Mouse (Mus musculus) liver, postnatal 0 days (tissue): ENCODE measurements at regions not wholly inside any gene's neighbourhood (a gene's known extent, or its start where the extent isn't known, plus 50 kb on each side); places are given as distances from the start of the nearest gene placed in this dataset.
"Not testable (repeated sequence)": the region's sequence is repeated elsewhere in the genome, so short reads cannot be mapped to it uniquely, and the experiment has no call there.

ENCODE experiments used
- ATAC-seq: fragments of 200-750 bp; cut with Nextera tagmentation; 2 replicates; pipeline ENCODE4 v1.8.0; 2017; ENCODE audit warnings: mild to moderate bottlenecking, moderate library complexity
- DNase-seq: peaks from one replicate; pipeline ENCODE4 v3.0.0-alpha.2; 2016
- H3K27ac ChIP-seq: fragments of 300-500 bp; sonication (generic); 2 replicates; pipeline ENCODE4 v1.5.1; 2014; ENCODE audit warnings: antibody characterized with exemption, moderate library complexity, mild to moderate bottlenecking, low read depth
- H3K27me3 ChIP-seq: fragments of 300-500 bp; sonication (generic); 2 replicates; pipeline ENCODE4 v1.6.1; 2014; ENCODE audit warnings: low read length, control low read depth, mixed read lengths; ENCODE audit not compliant: insufficient read depth
- H3K36me3 ChIP-seq: fragments of 300-500 bp; sonication (generic); replicated peaks from 2 replicates; pipeline ENCODE4 v1.6.1; 2014; ENCODE audit warnings: mild to moderate bottlenecking, control low read depth, low read length, moderate library complexity, mixed read lengths; ENCODE audit not compliant: insufficient read depth
- H3K4me1 ChIP-seq: fragments of 300-500 bp; sonication (generic); 2 replicates; pipeline ENCODE4 v1.6.1; 2014; ENCODE audit warnings: antibody characterized with exemption, mild to moderate bottlenecking, control low read depth; ENCODE audit not compliant: insufficient read depth
- H3K4me2 ChIP-seq: fragments of 300-500 bp; sonication (generic); 2 replicates; pipeline ENCODE4 v1.6.1; 2014; ENCODE audit warnings: low read depth, mild to moderate bottlenecking, low read length, moderate library complexity, mixed read lengths
- H3K4me3 ChIP-seq: fragments of 300-500 bp; sonication (generic); 2 replicates; pipeline ENCODE4 v1.5.1; 2014; ENCODE audit warnings: low read depth, low read length
- H3K9ac ChIP-seq: fragments of 300-500 bp; sonication (generic); replicated peaks from 2 replicates; pipeline ENCODE4 v1.6.1; 2014; ENCODE audit warnings: mild to moderate bottlenecking, moderate library complexity
- H3K9me3 ChIP-seq: fragments of 300-500 bp; sonication (generic); 2 replicates; pipeline ENCODE4 v1.6.1; 2016; ENCODE audit warnings: mild to moderate bottlenecking, control low read depth, low read length, mixed read lengths
- CTCF ChIP-seq: sonication (generic); IDR thresholded peaks from 2 replicates; pipeline ENCODE4 v1.5.1; 2016; ENCODE audit warnings: antibody characterized with exemption, low read depth
- EP300 ChIP-seq: IDR thresholded peaks from 2 replicates; pipeline ENCODE4 v1.6.1; 2016; ENCODE audit warnings: antibody characterized with exemption, low read depth, mild to moderate bottlenecking
- WGBS: fragments of 180-500 bp; shearing (Covaris S2); extraction: QIAGEN DNeasy Blood & Tissue Kit; methylation state at CpG from one replicate; pipeline ENCODE4 v1.1.7; 2014; ENCODE audit not compliant: insufficient replicate concordance; 5-methylcytosine and 5-hydroxymethylcytosine counted together

DNA sequence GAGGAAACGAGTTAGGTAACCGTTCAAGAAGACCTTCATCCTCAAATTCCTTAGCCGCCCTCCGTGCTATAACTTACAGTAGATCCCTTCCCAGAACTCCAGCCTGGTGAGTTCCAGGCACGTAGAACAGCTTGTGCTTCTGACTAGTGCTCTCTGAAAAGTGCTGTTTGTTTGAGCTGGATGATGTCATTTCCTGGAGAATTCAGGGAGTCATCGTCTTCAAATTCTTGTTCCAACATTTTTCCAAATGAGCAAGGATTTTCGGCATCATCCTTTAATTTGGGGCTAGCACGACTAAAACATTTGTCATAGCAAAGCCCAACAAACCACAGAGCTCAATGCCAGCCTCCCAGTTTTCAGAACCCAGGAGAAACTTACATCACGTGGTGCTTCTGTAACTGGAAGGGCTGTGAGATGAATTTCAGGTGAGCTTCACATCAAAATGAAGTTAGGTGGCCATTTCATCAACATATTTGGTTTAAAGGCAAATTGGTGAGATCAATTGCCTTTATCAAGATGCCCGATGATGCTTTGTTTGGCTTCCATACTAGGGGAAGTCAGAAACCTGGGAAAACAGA is 231.4 kb downstream of the Adgrg6 start:
- Histone ChIP-seq H3K36me3 (no peaks in the 10 kb centered on the region), H3K4me2 (no peak overlapping the region), H3K27ac (no peak overlapping the region), H3K9me3 (no peaks in the 10 kb centered on the region), H3K9ac (no peak overlapping the region), H3K4me3 (no peak overlapping the region), H3K4me1 (no peaks in the 10 kb centered on the region), H3K27me3 (no peaks in the 10 kb centered on the region)
- TF ChIP-seq CTCF (no peak), EP300 (no peak)
- no peak for ATAC-seq
- no peak for DNase-seq
- WGBS, result 64% methylated on average over 10 of the region's 10 CpGs

DNA sequence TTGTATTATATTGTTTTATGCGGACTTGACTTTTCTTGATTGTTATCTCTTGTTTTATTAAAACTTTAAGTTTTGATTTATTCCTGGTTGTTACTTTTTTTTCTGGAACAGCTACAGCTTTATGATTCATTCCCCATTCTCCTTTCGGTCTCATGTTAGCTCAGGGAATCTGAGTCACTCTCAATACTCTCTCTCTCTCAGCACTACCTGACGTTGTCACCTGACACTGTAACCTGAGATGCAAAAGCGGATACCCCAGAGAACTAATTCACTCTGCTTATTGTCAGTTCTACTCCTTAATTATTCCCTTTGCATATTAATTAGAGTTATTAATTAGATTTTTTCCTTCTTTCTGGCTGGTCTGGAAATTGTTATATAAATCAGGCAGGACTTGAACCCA is 232.5 kb downstream of the Adgrg6 start:
- Histone ChIP-seq H3K9ac (no peak overlapping the region), H3K9me3 (no peaks in the 10 kb centered on the region), H3K4me1 (no peaks in the 10 kb centered on the region), H3K36me3 (no peaks in the 10 kb centered on the region), H3K4me3 (no peak overlapping the region), H3K4me2 (no peak overlapping the region), H3K27ac (no peak overlapping the region), H3K27me3 (no peaks in the 10 kb centered on the region)
- no peak for ATAC-seq
- no peak for TF ChIP-seq CTCF
- TF ChIP-seq EP300, result no peak
- DNase-seq, result no peak
- WGBS, result 74% methylated on average over 4 of the region's 4 CpGs

DNA sequence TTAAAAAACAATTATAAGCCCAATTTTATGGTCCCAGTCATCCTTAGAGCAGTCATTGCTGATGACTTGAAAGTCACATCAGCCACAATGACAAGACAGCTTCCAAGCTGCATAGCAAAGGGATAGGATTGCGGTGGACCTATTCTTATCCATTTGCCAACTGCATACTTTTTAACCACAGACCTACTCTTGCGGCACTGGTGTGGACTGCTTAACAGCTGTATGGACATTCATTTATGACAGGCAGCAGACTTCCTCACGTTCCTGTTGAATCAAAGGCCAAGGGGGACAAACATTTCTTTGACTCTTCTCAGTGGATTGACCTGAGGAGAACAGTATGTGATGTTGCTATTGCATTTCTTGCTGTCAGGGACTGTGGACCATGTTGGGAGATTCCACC is 233.5 kb downstream of the Adgrg6 start:
- no peaks in the 10 kb centered on the region for H3K9me3 ChIP-seq
- H3K27ac ChIP-seq, result no peak overlapping the region
- H3K36me3 ChIP-seq, result no peaks in the 10 kb centered on the region
- TF ChIP-seq CTCF (no peak), EP300 (no peak)
- ATAC-seq (no peak), DNase-seq (no peak)
- H3K9ac ChIP-seq, result no peak overlapping the region
- no peaks in the 10 kb centered on the region for H3K27me3 ChIP-seq
- H3K4me3 ChIP-seq, result no peak overlapping the region
- no peaks in the 10 kb centered on the region for H3K4me1 ChIP-seq
- WGBS, result 58% methylated on average over 3 of the region's 3 CpGs
- no peak overlapping the region for H3K4me2 ChIP-seq

DNA sequence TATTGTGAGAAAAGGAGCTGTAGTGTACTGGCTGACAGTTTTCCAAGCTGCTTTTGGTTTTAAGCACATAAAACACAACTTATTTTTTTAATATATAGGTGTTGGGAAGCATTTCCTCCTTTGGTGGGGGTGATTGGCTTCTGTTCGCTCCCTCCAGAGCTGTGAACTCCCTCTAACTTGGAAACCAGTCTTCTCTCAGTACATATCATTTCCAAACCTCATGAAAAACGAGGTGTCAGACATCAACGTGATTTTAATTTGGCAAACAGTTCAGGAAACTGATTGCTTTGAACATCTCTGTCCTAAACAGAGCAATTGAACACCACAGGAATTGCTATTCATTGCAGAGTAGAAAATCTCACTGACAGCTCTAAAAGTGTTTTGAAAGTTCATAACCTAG is 238.6 kb downstream of the Adgrg6 start:
- H3K27ac ChIP-seq, result no peak overlapping the region
- no peak overlapping the region for H3K9ac ChIP-seq
- ATAC-seq (no peak), DNase-seq (no peak)
- no peaks in the 10 kb centered on the region for H3K27me3 ChIP-seq
- no peak overlapping the region for H3K4me3 ChIP-seq
- TF ChIP-seq CTCF (no peak), EP300 (no peak)
- no peaks in the 10 kb centered on the region for H3K36me3 ChIP-seq
- no peaks in the 10 kb centered on the region for H3K9me3 ChIP-seq
- 42% methylated on average over 3 of the region's 3 CpGs for WGBS
- H3K4me1 ChIP-seq, result no peaks in the 10 kb centered on the region
- no peak overlapping the region for H3K4me2 ChIP-seq

DNA sequence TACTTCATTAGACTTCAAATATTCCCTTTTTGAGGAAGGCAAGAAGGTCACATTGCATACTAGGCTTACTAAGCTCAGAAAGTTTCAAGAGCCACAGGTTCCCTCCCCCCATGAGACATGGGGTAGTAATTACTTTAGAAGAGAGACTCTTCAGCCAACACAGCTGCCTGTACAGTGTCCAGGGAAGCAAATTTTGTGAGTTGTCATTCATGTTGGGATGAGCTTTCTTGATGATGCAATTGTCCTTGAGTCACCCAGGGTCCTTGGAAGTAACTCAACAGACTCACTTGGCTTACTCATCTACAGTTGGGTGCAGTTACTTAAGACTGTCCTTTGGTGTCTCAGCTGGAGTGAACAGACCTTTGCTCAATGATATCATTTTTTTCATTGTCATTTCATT is 242.0 kb downstream of the Adgrg6 start:
- Histone ChIP-seq H3K36me3 (no peaks in the 10 kb centered on the region), H3K27me3 (no peaks in the 10 kb centered on the region), H3K4me1 (no peaks in the 10 kb centered on the region), H3K9ac (no peak overlapping the region), H3K4me2 (no peak overlapping the region), H3K9me3 (no peaks in the 10 kb centered on the region), H3K4me3 (no peak overlapping the region), H3K27ac (no peak overlapping the region)
- ATAC-seq (no peak), DNase-seq (no peak)
- TF ChIP-seq CTCF (no peak), EP300 (no peak)

DNA sequence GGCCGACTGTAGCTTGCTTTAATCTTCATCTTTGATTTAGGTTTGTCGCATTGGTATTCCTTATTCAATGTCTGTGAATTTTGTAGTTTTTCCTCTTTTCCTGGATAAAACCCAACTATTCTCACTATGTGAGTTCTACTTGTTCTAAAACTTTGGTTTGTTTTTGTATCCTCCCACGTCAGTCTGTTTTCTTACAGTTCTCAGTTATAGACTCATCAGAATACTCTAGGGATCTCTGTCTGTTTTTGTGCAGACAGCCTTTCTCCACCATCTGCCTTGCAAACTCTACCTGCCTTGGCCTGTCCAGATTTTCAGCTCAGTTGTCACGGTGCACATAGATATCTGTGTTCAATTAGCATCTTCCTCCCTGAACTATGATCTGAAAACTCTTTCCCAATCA is 249.3 kb downstream of the Adgrg6 start:
- Histone ChIP-seq H3K4me3 (no peak overlapping the region), H3K4me2 (no peak overlapping the region), H3K36me3 (no peaks in the 10 kb centered on the region), H3K9me3 (no peaks in the 10 kb centered on the region), H3K4me1 (no peaks in the 10 kb centered on the region), H3K27me3 (no peaks in the 10 kb centered on the region), H3K9ac (no peak overlapping the region), H3K27ac (no peak overlapping the region)
- no peak for TF ChIP-seq CTCF
- no peak for TF ChIP-seq EP300
- ATAC-seq (no peak), DNase-seq (no peak)
- WGBS, result 75% methylated on average over 4 of the region's 4 CpGs

DNA sequence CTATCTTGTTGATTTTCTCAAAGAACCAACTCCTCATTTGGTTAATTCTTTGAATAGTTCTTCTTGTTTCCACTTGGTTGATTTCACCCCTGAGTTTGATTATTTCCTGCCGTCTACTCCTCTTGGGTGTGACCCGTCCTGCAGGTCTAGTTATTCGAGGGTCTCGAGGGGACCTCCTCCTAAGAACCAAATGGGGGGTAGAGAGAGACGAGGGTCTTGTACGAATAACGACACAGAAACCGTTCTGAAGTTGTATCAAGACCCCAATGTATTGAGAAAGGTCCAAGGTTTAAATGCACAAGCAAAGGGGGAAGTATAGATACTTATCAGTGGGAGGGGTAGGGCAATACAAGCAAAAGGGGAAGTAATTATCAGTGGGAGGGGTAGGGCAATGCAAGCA is 252.8 kb downstream of the Adgrg6 start:
- ATAC-seq, H3K4me1 ChIP-seq, H3K9me3 ChIP-seq, H3K4me3 ChIP-seq, H3K27me3 ChIP-seq, DNase-seq, H3K4me2 ChIP-seq, H3K36me3 ChIP-seq, H3K9ac ChIP-seq, H3K27ac ChIP-seq: not testable (repeated sequence)
- WGBS, result 59% methylated on average over 8 of the region's 8 CpGs
